Mouse (Mus musculus): ENCODE data around the gene Olfr801. TPM values are rescaled to one million over a fixed set of nuclear protein-coding genes. Genes with fewer than 3 reads are reported as not detected.

Gene Olfr801
- polyA plus RNA-seq (2014; fragmentation: Illumina TruSeq; extraction: RNeasy Lipid Tissue Mini Kit (QIAGEN cat#74804); ENCODE audit: low read depth, low replicate concordance), result not detected

DNA sequence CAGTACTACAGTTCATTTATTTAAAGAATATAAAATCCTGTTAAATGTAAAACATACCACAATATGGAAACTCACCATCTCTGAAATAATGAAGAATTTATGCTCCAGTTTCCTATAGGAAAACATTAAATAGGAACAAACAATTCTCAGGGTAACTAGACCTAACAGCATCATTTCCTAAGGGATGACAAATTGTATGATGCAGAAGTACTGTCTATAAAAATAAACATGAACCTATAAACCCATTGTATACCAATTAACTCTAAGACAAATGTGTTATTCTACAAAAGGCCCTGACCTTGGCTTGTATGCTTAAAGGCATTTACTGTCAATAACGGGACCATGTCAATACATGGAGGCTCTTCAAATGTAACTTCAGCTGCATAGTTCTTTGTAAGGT is at the start of gene Olfr801:
TSS of gene Olfr801 (minus strand) at position 101 of the 400 bp plus-strand sequence.

DNA sequence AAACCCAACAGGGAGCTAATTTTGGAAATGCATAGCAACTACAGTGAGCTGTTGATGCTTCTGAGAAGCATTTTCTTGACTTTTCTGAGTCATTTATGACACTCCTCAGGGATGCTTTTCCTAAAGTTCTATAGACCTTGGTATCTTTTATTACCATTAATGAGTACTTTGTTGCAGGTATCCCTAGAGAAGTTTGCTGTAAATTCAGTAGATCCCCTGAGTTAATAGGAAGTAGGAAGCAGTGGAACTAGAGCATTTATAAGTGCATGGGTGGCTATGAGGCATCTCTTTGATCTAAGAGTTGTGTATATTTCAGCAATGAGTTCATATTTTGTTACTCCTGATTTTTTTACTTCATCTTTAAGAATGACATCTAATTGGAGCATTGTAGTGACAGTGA is 29.2 kb upstream of the Olfr801 start, which contains the start of gene Olfr804:
TSS of gene Olfr804 (plus strand) at position 301 of the 400 bp plus-strand sequence.

DNA sequence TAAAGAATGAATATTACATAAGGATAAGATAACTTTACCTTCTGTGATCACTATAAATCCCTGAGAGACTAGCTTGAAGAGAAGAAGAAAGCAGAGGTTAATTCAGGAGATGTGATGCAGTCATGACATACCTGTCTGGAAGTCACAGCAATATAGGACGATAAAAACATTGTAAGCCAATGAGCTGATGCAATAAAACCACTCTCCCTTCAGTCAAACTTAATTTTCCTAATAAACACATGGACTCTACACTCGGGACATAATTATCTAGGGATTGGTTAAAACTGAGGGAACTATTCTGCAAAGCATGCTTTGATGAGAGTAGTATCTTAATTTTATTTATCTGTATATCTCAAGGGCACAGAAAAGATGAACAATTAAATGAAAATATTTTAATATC is 20.5 kb upstream of the Olfr801 start, which contains the start of gene Olfr803:
TSS of gene Olfr803 (minus strand) at position 101 of the 400 bp plus-strand sequence.

DNA sequence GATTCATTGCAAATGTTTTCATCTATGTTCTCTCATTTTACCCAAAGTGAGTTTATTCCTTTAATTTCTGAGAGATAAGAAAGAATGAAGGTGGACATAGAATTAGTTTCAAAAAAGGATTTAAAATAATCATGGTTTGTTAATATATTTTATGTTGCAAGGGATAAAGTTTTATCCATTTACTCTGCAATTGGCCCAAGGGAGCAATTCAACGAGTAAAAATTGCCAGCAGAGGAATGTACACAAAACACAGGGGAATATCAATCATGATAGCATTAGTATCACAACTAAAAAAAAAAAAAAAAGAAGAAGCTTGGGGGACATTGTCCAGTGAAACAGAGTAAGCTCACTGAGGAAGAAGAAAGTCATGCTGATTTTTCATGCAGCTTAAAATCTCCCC is 14.4 kb upstream of the Olfr801 start, which contains the start of gene Olfr802:
TSS of gene Olfr802 (minus strand) at position 101 of the 400 bp plus-strand sequence.

GRCm38 (mm10) chr10:129657394-129657793 is 16.3 kb downstream of the Olfr801 start, which contains the start of gene Olfr800:
Olfr800 (plus strand) TSS chr10:129657694.

GRCm38 (mm10) chr10:129637184-129637583 is 36.5 kb downstream of the Olfr801 start, which contains the start of gene Olfr799:
Olfr799 (plus strand) TSS chr10:129637484.

DNA sequence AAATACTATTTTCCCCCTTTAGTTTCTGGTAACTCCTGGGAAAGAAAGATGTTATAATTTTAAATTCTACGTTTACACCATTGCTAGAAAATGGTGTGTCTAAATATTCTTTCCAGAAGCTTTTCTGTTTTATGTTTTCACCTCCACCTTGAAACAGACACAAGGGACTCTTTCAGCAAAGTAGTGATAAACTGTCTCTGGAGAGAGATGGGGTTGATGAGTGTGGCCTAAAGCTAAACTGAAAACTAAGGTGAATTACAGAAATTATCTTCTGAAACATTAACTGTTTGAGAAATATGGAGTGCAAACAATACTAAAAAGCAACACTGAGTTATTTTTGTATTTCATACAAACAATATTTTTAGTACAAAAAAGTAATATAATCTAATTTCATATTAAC is 45.8 kb downstream of the Olfr801 start, which contains the start of gene Olfr798:
TSS of gene Olfr798 (minus strand) at position 101 of the 400 bp plus-strand sequence.

Other genes starting within 250 kb of the Olfr801 start
- not detected for gene Olfr786, start 246.6 kb downstream of the Olfr801 start, polyA plus RNA-seq (2014; fragmentation: Illumina TruSeq; extraction: RNeasy Lipid Tissue Mini Kit (QIAGEN cat#74804); ENCODE audit: low read depth, low replicate concordance)
- gene Olfr787, start 212.0 kb downstream of the Olfr801 start, polyA plus RNA-seq (2014; fragmentation: Illumina TruSeq; extraction: RNeasy Lipid Tissue Mini Kit (QIAGEN cat#74804); ENCODE audit: low read depth, low replicate concordance), result not detected
- not detected for gene Olfr788, start 202.9 kb downstream of the Olfr801 start, polyA plus RNA-seq (2014; fragmentation: Illumina TruSeq; extraction: RNeasy Lipid Tissue Mini Kit (QIAGEN cat#74804); ENCODE audit: low read depth, low replicate concordance)
- gene Olfr789, start 189.1 kb downstream of the Olfr801 start, polyA plus RNA-seq (2014; fragmentation: Illumina TruSeq; extraction: RNeasy Lipid Tissue Mini Kit (QIAGEN cat#74804); ENCODE audit: low read depth, low replicate concordance), result not detected
- gene Olfr790, start 175.4 kb downstream of the Olfr801 start, polyA plus RNA-seq (2014; fragmentation: Illumina TruSeq; extraction: RNeasy Lipid Tissue Mini Kit (QIAGEN cat#74804); ENCODE audit: low read depth, low replicate concordance), result not detected
- not detected for gene Olfr791, start 152.1 kb downstream of the Olfr801 start, polyA plus RNA-seq (2014; fragmentation: Illumina TruSeq; extraction: RNeasy Lipid Tissue Mini Kit (QIAGEN cat#74804); ENCODE audit: low read depth, low replicate concordance)
- not detected for gene Olfr792, start 134.7 kb downstream of the Olfr801 start, polyA plus RNA-seq (2014; fragmentation: Illumina TruSeq; extraction: RNeasy Lipid Tissue Mini Kit (QIAGEN cat#74804); ENCODE audit: low read depth, low replicate concordance)
- not detected for gene Olfr794, start 106.2 kb downstream of the Olfr801 start, polyA plus RNA-seq (2014; fragmentation: Illumina TruSeq; extraction: RNeasy Lipid Tissue Mini Kit (QIAGEN cat#74804); ENCODE audit: low read depth, low replicate concordance)
- not detected for gene Olfr796, start 61.3 kb downstream of the Olfr801 start, polyA plus RNA-seq (2014; fragmentation: Illumina TruSeq; extraction: RNeasy Lipid Tissue Mini Kit (QIAGEN cat#74804); ENCODE audit: low read depth, low replicate concordance)
- gene Olfr798, start 45.9 kb downstream of the Olfr801 start, polyA plus RNA-seq (2014; fragmentation: Illumina TruSeq; extraction: RNeasy Lipid Tissue Mini Kit (QIAGEN cat#74804); ENCODE audit: low read depth, low replicate concordance), result not detected
- gene Olfr799, start 36.4 kb downstream of the Olfr801 start, polyA plus RNA-seq (2014; fragmentation: Illumina TruSeq; extraction: RNeasy Lipid Tissue Mini Kit (QIAGEN cat#74804); ENCODE audit: low read depth, low replicate concordance), result not detected
- gene Olfr800, start 16.2 kb downstream of the Olfr801 start, polyA plus RNA-seq (2014; fragmentation: Illumina TruSeq; extraction: RNeasy Lipid Tissue Mini Kit (QIAGEN cat#74804); ENCODE audit: low read depth, low replicate concordance), result not detected
- gene Olfr802, start 14.3 kb upstream of the Olfr801 start, polyA plus RNA-seq (2014; fragmentation: Illumina TruSeq; extraction: RNeasy Lipid Tissue Mini Kit (QIAGEN cat#74804); ENCODE audit: low read depth, low replicate concordance), result not detected
- gene Olfr803, start 20.4 kb upstream of the Olfr801 start, polyA plus RNA-seq (2014; fragmentation: Illumina TruSeq; extraction: RNeasy Lipid Tissue Mini Kit (QIAGEN cat#74804); ENCODE audit: low read depth, low replicate concordance), result not detected
- not detected for gene Olfr804, start 29.3 kb upstream of the Olfr801 start, polyA plus RNA-seq (2014; fragmentation: Illumina TruSeq; extraction: RNeasy Lipid Tissue Mini Kit (QIAGEN cat#74804); ENCODE audit: low read depth, low replicate concordance)
- not detected for gene Olfr805, start 55.5 kb upstream of the Olfr801 start, polyA plus RNA-seq (2014; fragmentation: Illumina TruSeq; extraction: RNeasy Lipid Tissue Mini Kit (QIAGEN cat#74804); ENCODE audit: low read depth, low replicate concordance)
- gene Olfr806, start 68.1 kb upstream of the Olfr801 start, polyA plus RNA-seq (2014; fragmentation: Illumina TruSeq; extraction: RNeasy Lipid Tissue Mini Kit (QIAGEN cat#74804); ENCODE audit: low read depth, low replicate concordance), result not detected
- gene Olfr807, start 83.9 kb upstream of the Olfr801 start, polyA plus RNA-seq (2014; fragmentation: Illumina TruSeq; extraction: RNeasy Lipid Tissue Mini Kit (QIAGEN cat#74804); ENCODE audit: low read depth, low replicate concordance), result not detected
- gene Olfr808, start 91.6 kb upstream of the Olfr801 start, polyA plus RNA-seq (2014; fragmentation: Illumina TruSeq; extraction: RNeasy Lipid Tissue Mini Kit (QIAGEN cat#74804); ENCODE audit: low read depth, low replicate concordance), result not detected
- gene Olfr809, start 100.8 kb upstream of the Olfr801 start, polyA plus RNA-seq (2014; fragmentation: Illumina TruSeq; extraction: RNeasy Lipid Tissue Mini Kit (QIAGEN cat#74804); ENCODE audit: low read depth, low replicate concordance), result not detected
- not detected for gene Olfr810, start 121.1 kb upstream of the Olfr801 start, polyA plus RNA-seq (2014; fragmentation: Illumina TruSeq; extraction: RNeasy Lipid Tissue Mini Kit (QIAGEN cat#74804); ENCODE audit: low read depth, low replicate concordance)
- not detected for gene Olfr811, start 130.5 kb upstream of the Olfr801 start, polyA plus RNA-seq (2014; fragmentation: Illumina TruSeq; extraction: RNeasy Lipid Tissue Mini Kit (QIAGEN cat#74804); ENCODE audit: low read depth, low replicate concordance)
- gene Olfr812, start 172.2 kb upstream of the Olfr801 start, polyA plus RNA-seq (2014; fragmentation: Illumina TruSeq; extraction: RNeasy Lipid Tissue Mini Kit (QIAGEN cat#74804); ENCODE audit: low read depth, low replicate concordance), result not detected
- not detected for gene Olfr813, start 181.5 kb upstream of the Olfr801 start, polyA plus RNA-seq (2014; fragmentation: Illumina TruSeq; extraction: RNeasy Lipid Tissue Mini Kit (QIAGEN cat#74804); ENCODE audit: low read depth, low replicate concordance)
- not detected for gene Olfr814, start 206.0 kb upstream of the Olfr801 start, polyA plus RNA-seq (2014; fragmentation: Illumina TruSeq; extraction: RNeasy Lipid Tissue Mini Kit (QIAGEN cat#74804); ENCODE audit: low read depth, low replicate concordance)
- not detected for gene Olfr815, start 232.0 kb upstream of the Olfr801 start, polyA plus RNA-seq (2014; fragmentation: Illumina TruSeq; extraction: RNeasy Lipid Tissue Mini Kit (QIAGEN cat#74804); ENCODE audit: low read depth, low replicate concordance)
- gene Olfr816, start 241.7 kb upstream of the Olfr801 start, polyA plus RNA-seq (2014; fragmentation: Illumina TruSeq; extraction: RNeasy Lipid Tissue Mini Kit (QIAGEN cat#74804); ENCODE audit: low read depth, low replicate concordance), result not detected

All from kidney, adult 10 weeks (tissue).